21 mouse cellular contexts compared by ENCODE assay signal in the genomic region with DNA sequence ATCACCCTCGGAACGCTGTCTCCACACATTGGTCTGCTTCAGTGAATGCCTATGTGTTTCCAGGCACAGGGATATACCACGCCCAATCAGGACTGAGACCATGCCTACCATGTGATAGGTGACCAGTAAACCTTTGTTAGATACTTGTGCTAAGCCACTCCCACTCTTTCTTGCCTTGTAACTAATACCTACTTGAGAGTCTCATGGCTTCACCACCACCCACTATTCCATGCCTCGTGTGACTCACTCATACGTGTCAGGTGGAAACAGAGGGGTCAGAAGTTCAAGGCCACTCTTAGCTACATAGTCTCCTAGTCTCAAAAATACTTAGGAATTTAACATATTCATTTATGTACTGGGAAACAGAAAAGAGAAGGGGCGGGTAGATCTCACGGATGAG. TPM values are rescaled to one million over a fixed set of nuclear protein-coding genes. Genes with fewer than 3 reads are reported as not detected.
"Had no signal": no experiment of that assay in that cellular context is flagged by ENCODE, and none has a peak within 500 bp of the region (broad histone marks: within the 10 kb centered on the region; RNA-seq: fewer than 3 reads in every experiment).

No protein-coding gene starts in this region.

- H3K27ac ChIP-seq: midbrain, embryonic 10.5 days; midbrain, embryonic 12.5 days; neural tube, embryonic 13.5 days; neural tube, embryonic 15.5 days had no signal

- DNase-seq: lung, embryonic 14.5 days; lung, postnatal 10 days; lung, postnatal 4 days; midbrain, embryonic 14.5 days; retina, postnatal 1 day; right cerebral cortex, postnatal 25 days; right cerebral cortex, postnatal 4 days; spleen, adult 18-20 months; thymus, adult 18-20 months; thymus, postnatal 14 days; thymus, postnatal 36 days had no signal

- ATAC-seq: midbrain, embryonic 16.5 days had no signal

- H3K27me3 ChIP-seq: midbrain, embryonic 12.5 days; neural tube, embryonic 13.5 days; neural tube, embryonic 15.5 days had no signal

- H3K4me1 ChIP-seq: midbrain, embryonic 10.5 days; midbrain, embryonic 12.5 days; neural tube, embryonic 15.5 days had no signal

- H3K4me3 ChIP-seq: midbrain, embryonic 10.5 days; midbrain, embryonic 12.5 days; myocyte; neural tube, embryonic 13.5 days; neural tube, embryonic 15.5 days had no signal

- H3K9me3 ChIP-seq: neural tube, embryonic 13.5 days; neural tube, embryonic 15.5 days had no signal

- H3K36me3 ChIP-seq: midbrain, embryonic 10.5 days; midbrain, embryonic 12.5 days; neural tube, embryonic 13.5 days; neural tube, embryonic 15.5 days had no signal

- H3K9ac ChIP-seq: lung, embryonic 14.5 days; midbrain, embryonic 12.5 days; neural tube, embryonic 13.5 days; neural tube, embryonic 15.5 days had no signal

- H3K4me2 ChIP-seq: lung, embryonic 14.5 days; midbrain, embryonic 12.5 days; neural tube, embryonic 13.5 days; neural tube, embryonic 15.5 days had no signal

RNA-seq across cellular contexts. Expression of a gene that starts 35.5 kb away (rescaled TPM):
- total RNA-seq: megakaryocyte, adult 5-6 weeks; megakaryocyte-erythroid progenitor cell, adult 5-6 weeks had no signal
- polyA plus RNA-seq: myocyte; small intestine, adult 2 months; thymus, postnatal 0 days had no signal
